Mouse (Mus musculus): ENCODE results near the gene Gpr107.
"Not testable (repeated sequence)": the region's sequence is repeated elsewhere in the genome, so short reads cannot be mapped to it uniquely, and the experiment has no call there.

The Gpr107 gene

GRCm38 (mm10) chr2:31156846-31157245, 4.7 kb downstream of the Gpr107 start:
- DNase-seq (ENCODE audit: low spot score in 2 of 2), result no peak

- DNase-seq (ENCODE audit: low spot score in 2 of 2), result no peak
These were observed 8.2 kb downstream of the Gpr107 start for GRCm38 (mm10) chr2:31160147-31160920.

GRCm38 (mm10) chr2:31161620-31162019, 9.5 kb downstream of the Gpr107 start:
- DNase-seq (ENCODE audit: low spot score in 2 of 2), result no peak

- DNase-seq (ENCODE audit: low spot score in 2 of 2), result no peak
These were observed 11.4 kb downstream of the Gpr107 start for GRCm38 (mm10) chr2:31163361-31164118.

- DNase-seq (ENCODE audit: low spot score in 2 of 2), result no peak
These were observed 12.8 kb downstream of the Gpr107 start for GRCm38 (mm10) chr2:31164841-31165455.

- DNase-seq (ENCODE audit: low spot score in 2 of 2), result no peak
These were observed 13.4 kb downstream of the Gpr107 start for GRCm38 (mm10) chr2:31165529-31165928.

- DNase-seq (ENCODE audit: low spot score in 2 of 2), result not testable (repeated sequence)
These were observed 15.5 kb downstream of the Gpr107 start for GRCm38 (mm10) chr2:31167571-31167970.

GRCm38 (mm10) chr2:31169001-31169400, 16.9 kb downstream of the Gpr107 start:
- no peak for DNase-seq (ENCODE audit: low spot score in 2 of 2)

- DNase-seq (ENCODE audit: low spot score in 2 of 2), result no peak
These were observed 18.0 kb downstream of the Gpr107 start for GRCm38 (mm10) chr2:31170164-31170563.

- DNase-seq (ENCODE audit: low spot score in 2 of 2), result no peak
These were observed 19.9 kb downstream of the Gpr107 start for GRCm38 (mm10) chr2:31172001-31172400.

GRCm38 (mm10) chr2:31172536-31172935, 20.4 kb downstream of the Gpr107 start:
- no peak for DNase-seq (ENCODE audit: low spot score in 2 of 2)

GRCm38 (mm10) chr2:31173290-31173689, 21.2 kb downstream of the Gpr107 start:
- no peak for DNase-seq (ENCODE audit: low spot score in 2 of 2)

GRCm38 (mm10) chr2:31178593-31178992, 26.5 kb downstream of the Gpr107 start:
- not testable (repeated sequence) for DNase-seq (ENCODE audit: low spot score in 2 of 2)

GRCm38 (mm10) chr2:31179471-31179870, 27.4 kb downstream of the Gpr107 start:
- DNase-seq (ENCODE audit: low spot score in 2 of 2), result no peak

GRCm38 (mm10) chr2:31180081-31180551, 28.0 kb downstream of the Gpr107 start:
- DNase-seq (ENCODE audit: low spot score in 2 of 2), result no peak

GRCm38 (mm10) chr2:31182786-31183330, 30.7 kb downstream of the Gpr107 start:
- no peak for DNase-seq (ENCODE audit: low spot score in 2 of 2)

- no peak for DNase-seq (ENCODE audit: low spot score in 2 of 2)
These were observed 31.7 kb downstream of the Gpr107 start for GRCm38 (mm10) chr2:31183830-31184229.

- no peak for DNase-seq (ENCODE audit: low spot score in 2 of 2)
These were observed 36.6 kb downstream of the Gpr107 start for GRCm38 (mm10) chr2:31188691-31189090.

- no peak for DNase-seq (ENCODE audit: low spot score in 2 of 2)
These were observed 37.5 kb downstream of the Gpr107 start for GRCm38 (mm10) chr2:31189654-31190053.

GRCm38 (mm10) chr2:31191765-31192164, 39.6 kb downstream of the Gpr107 start:
- DNase-seq (ENCODE audit: low spot score in 2 of 2), result no peak

GRCm38 (mm10) chr2:31194356-31195021, 42.4 kb downstream of the Gpr107 start:
- no peak for DNase-seq (ENCODE audit: low spot score in 2 of 2)

GRCm38 (mm10) chr2:31198621-31199020, 46.5 kb downstream of the Gpr107 start:
- no peak for DNase-seq (ENCODE audit: low spot score in 2 of 2)
